Mouse (Mus musculus) limb, embryonic 13.5 days (tissue): ENCODE measurements around the gene Syngr2. TPM values are rescaled to one million over a fixed set of nuclear protein-coding genes. Genes with fewer than 3 reads are reported as not detected.

Source experiments
- ATAC-seq: fragments of 200-750 bp; cut with Nextera tagmentation; 2 replicates; pipeline ENCODE4 v1.8.0; 2017; ENCODE audit warnings: low read depth, moderate number of reproducible peaks, moderate TSS enrichment; ENCODE audit not compliant: low FRiP score
- H3K27ac ChIP-seq: fragments of 300-500 bp; sonication (generic); 2 replicates; pipeline ENCODE4 v1.5.1; 2015; ENCODE audit warnings: inconsistent platforms, mild to moderate bottlenecking, moderate library complexity
- H3K27me3 ChIP-seq: fragments of 300-500 bp; sonication (generic); 2 replicates; pipeline ENCODE4 v1.6.1; 2015; ENCODE audit warnings: mild to moderate bottlenecking, inconsistent platforms
- H3K36me3 ChIP-seq: fragments of 300-500 bp; sonication (generic); 2 replicates; pipeline ENCODE4 v1.6.1; 2015; ENCODE audit warnings: inconsistent platforms, mild to moderate bottlenecking, moderate library complexity
- H3K4me1 ChIP-seq: fragments of 300-500 bp; sonication (generic); 2 replicates; pipeline ENCODE4 v1.6.1; 2015; ENCODE audit warnings: inconsistent platforms
- H3K4me2 ChIP-seq: fragments of 300-500 bp; sonication (generic); replicated peaks from 2 replicates; pipeline ENCODE4 v1.6.1; 2015; ENCODE audit warnings: inconsistent platforms, mild to moderate bottlenecking, moderate library complexity
- H3K4me3 ChIP-seq: fragments of 300-500 bp; sonication (generic); 2 replicates; pipeline ENCODE4 v1.5.1; 2015; ENCODE audit warnings: moderate library complexity, mild to moderate bottlenecking, inconsistent platforms
- H3K9ac ChIP-seq: fragments of 300-500 bp; sonication (generic); 2 replicates; pipeline ENCODE4 v1.6.1; 2015; ENCODE audit warnings: mild to moderate bottlenecking, inconsistent platforms
- H3K9me3 ChIP-seq: fragments of 300-500 bp; sonication (generic); 2 replicates; pipeline ENCODE4 v1.6.1; 2016; ENCODE audit warnings: inconsistent platforms
- WGBS: fragments of 180-500 bp; shearing (Covaris S2); methylation state at CpG from one replicate; pipeline ENCODE4 v1.1.7; 2015; 5-methylcytosine and 5-hydroxymethylcytosine counted together
- polyA plus RNA-seq: library from polyadenylated mRNA; unstranded; fragments of >200 nt; fragmentation: Nextera tagmentation; extraction: Ambion mirVana; gene quantifications from 2 replicates; pipeline ENCODE4 v1.2.1, GENCODE M21; 2015

Gene Syngr2
- polyA plus RNA-seq, 1 experiment from 2014 or later: 39.5 TPM

- WGBS: 39% methylated on average over 3 of the region's 3 CpGs
- H3K4me2 ChIP-seq: no peak overlapping the region
- peaks cover 53% of the 10 kb centered on the region for H3K27me3 ChIP-seq
- H3K4me1 ChIP-seq: peaks cover 10% of the 10 kb centered on the region
- H3K4me3 ChIP-seq: no peak overlapping the region
- no peak overlapping the region for H3K27ac ChIP-seq
- H3K36me3 ChIP-seq: peaks cover 42% of the 10 kb centered on the region
- no peak for ATAC-seq
- H3K9ac ChIP-seq: no peak overlapping the region
- no peaks in the 10 kb centered on the region for H3K9me3 ChIP-seq
Observed at GRCm38 (mm10) chr11:117858392-117858791, 48.9 kb downstream of the Syngr2 start.

- Histone ChIP-seq H3K27me3 (peaks cover 63% of the 10 kb centered on the region), H3K4me1 (peaks cover 10% of the 10 kb centered on the region), H3K4me2 (peak within 1 kb of the TSS; percentile 46), H3K9me3 (no peaks in the 10 kb centered on the region), H3K4me3 (peak within 1 kb of the TSS; percentile 8; the same call in 1 of the 2 replicates), H3K36me3 (peaks cover 21% of the 10 kb centered on the region), H3K9ac (no peak within 1 kb of the TSS), H3K27ac (no peak within 1 kb of the TSS)
- ATAC-seq: no peak
- WGBS: 2% methylated on average over 23 of the region's 23 CpGs
Observed at GRCm38 (mm10) chr11:117860601-117861000, 51.1 kb downstream of the Syngr2 start, which contains the start of gene Tmem235. Tmem235 (plus strand) TSS chr11:117860752.

DNA sequence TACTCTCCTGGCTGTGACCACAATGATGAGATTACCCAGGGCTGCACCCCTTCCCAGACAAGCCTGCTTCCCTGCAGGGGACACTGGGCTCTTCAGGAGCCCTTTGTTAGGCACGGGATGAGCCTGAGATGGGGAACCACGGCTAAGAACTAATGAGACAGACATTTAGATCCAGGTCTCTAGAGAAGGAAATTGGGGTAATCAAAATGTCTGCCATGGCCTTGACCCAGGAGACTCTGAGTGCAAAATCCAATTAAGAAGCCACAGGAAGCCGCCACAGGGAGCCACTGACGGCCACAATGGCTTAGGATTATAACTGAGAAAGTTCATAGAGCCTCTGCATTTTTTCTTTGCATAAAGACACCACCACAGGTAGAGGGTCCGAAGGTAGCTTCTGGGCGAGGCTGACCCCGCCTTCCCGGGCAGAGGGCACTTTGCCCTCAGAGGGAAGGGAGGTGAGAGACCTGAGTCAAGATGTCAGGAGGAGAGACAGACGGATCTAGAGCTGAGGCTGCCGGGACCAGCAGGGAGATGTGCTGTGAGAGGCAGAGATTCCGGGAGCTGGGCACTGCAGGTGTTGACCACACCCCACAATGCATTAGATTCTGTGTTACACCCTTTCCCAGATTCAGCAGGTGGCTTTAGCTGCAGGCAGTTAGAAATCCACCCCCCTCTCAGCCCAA lies 53.8 kb downstream of the Syngr2 start:
- 30% methylated on average over 11 of the region's 11 CpGs for WGBS
- Histone ChIP-seq H3K4me3 (no peak overlapping the region), H3K4me1 (peaks cover 13% of the 10 kb centered on the region), H3K36me3 (no peaks in the 10 kb centered on the region), H3K27ac (no peak overlapping the region), H3K9me3 (no peaks in the 10 kb centered on the region), H3K27me3 (peaks cover 62% of the 10 kb centered on the region), H3K9ac (no peak overlapping the region), H3K4me2 (no peak overlapping the region)
- ATAC-seq: no peak

Other genes starting within 250 kb of the Syngr2 start
- 19.3 and 19.6 TPM in 2 replicates for gene Tnrc6c, start 155.4 kb upstream of the Syngr2 start, polyA plus RNA-seq
- 0.81 and 1.4 TPM in 2 replicates for gene Tmc8, start 27.6 kb upstream of the Syngr2 start, polyA plus RNA-seq
- 19.0 and 23.9 TPM in 2 replicates for gene Tmc6, start 27.5 kb upstream of the Syngr2 start, polyA plus RNA-seq
- 0.41 and 0.60 TPM in 2 replicates for gene 6030468B19Rik, start 12.0 kb upstream of the Syngr2 start, polyA plus RNA-seq
- gene Gm20708, start within 50 bp of the Syngr2 start, polyA plus RNA-seq: 0.60 and 0.72 TPM in 2 replicates
- 5.6 and 6.2 TPM in 2 replicates for gene Afmid, start 16.3 kb downstream of the Syngr2 start, polyA plus RNA-seq
- 133 and 137 TPM in 2 replicates for gene Tk1, start 16.4 kb downstream of the Syngr2 start, polyA plus RNA-seq
- gene Birc5, start 39.6 kb downstream of the Syngr2 start, polyA plus RNA-seq: 307 and 322 TPM in 2 replicates
- not detected in 2 replicates for gene Tmem235, start 51.1 kb downstream of the Syngr2 start, polyA plus RNA-seq
- 3.4 and 3.6 TPM in 2 replicates for gene Tha1, start 63.8 kb downstream of the Syngr2 start, polyA plus RNA-seq
- 15.6 and 15.8 TPM in 2 replicates for gene Socs3, start 160.4 kb downstream of the Syngr2 start, polyA plus RNA-seq
- 34.4 and 35.7 TPM in 2 replicates for gene Pgs1, start 176.6 kb downstream of the Syngr2 start, polyA plus RNA-seq